Mouse (Mus musculus) megakaryocyte, embryonic 14.5 days (primary cell): Measurements from ENCODE around the gene Pitpnc1.

Source experiments
- FLI1 ChIP-seq: IDR thresholded peaks from 2 replicates; pipeline ENCODE4 v1.6.1; 2012; ENCODE audit warnings: low read length, inconsistent platforms, mixed read lengths
- GATA1 ChIP-seq: IDR thresholded peaks from 3 replicates; pipeline ENCODE4 v1.6.1; 2012; ENCODE audit warnings: mixed read lengths, low read length, inconsistent platforms, borderline replicate concordance

DNA sequence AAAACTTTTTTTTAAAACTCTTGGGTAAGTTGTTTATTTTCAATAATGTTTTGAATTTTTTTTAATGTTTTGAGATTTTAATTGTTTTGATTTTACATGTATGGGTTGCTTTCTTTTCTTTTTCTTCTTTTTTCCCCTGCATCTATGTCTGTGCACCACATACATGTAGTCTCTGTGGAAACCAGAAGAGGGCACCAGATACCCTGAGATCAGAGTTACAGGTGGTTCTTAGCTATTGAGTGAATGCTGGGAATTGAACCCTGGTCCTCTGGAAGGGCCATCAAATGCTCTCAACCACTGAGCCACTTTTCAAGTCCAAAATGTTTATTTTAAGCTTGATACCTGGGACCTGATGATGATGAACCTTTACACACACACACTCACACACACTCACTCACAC lies 170.3 kb downstream of the Pitpnc1 start:
- TF ChIP-seq GATA1 (no peak), FLI1 (no peak)
